Mouse (Mus musculus) hematopoietic stem cell, adult 5-6 weeks (primary cell): Measurements from ENCODE around the gene Wdsub1. TPM values are rescaled to one million over a fixed set of nuclear protein-coding genes. Genes with fewer than 3 reads are reported as not detected.
"Not testable (repeated sequence)": the region's sequence is repeated elsewhere in the genome, so short reads cannot be mapped to it uniquely, and the experiment has no call there.

ENCODE experiments used
- ATAC-seq, 2 experiments: fragments of 125-278 bp in 1 of 2; replicated peaks in 1 of 2; 2 replicates each; pipeline ENCODE4 v1.8.0; 2016 to 2017; ENCODE audit warnings: inconsistent platforms in 2 of 2, mild to moderate bottlenecking in 2 of 2, moderate number of reproducible peaks in 2 of 2, low read depth in 1 of 2, moderate TSS enrichment in 1 of 2; ENCODE audit not compliant: low FRiP score in 2 of 2, poor library complexity in 2 of 2, severe bottlenecking in 2 of 2, insufficient read depth in 1 of 2, low TSS enrichment in 1 of 2
- total RNA-seq: library from RNA; stranded (forward); fragments of 172-1452, 232-1000 nt; gene quantifications from 2 replicates; pipeline ENCODE4 v1.2.3, GENCODE M21; 2017

The Wdsub1 gene
- total RNA-seq, 1 experiment from 2014 or later = 21.4 TPM

DNA sequence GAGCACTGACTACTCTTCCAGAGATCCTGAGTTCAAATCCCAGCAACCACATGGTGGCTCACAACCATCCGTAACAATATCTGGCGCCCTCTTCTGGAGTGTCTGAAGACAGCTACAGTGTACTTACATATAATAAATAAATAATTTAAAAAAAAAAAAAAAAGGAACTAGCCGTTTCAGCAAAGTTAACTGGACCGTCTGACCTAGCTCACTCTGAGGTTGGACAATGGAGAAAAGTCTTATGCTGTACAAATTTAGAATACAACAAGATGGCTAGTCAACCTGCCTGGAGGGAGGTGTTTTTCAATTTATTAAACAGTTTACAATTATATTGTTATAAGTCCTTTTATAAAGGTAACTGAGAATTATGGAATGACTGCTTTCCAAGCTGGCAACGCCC is 30.5 kb downstream of the Wdsub1 start:
- not testable (repeated sequence) for ATAC-seq

DNA sequence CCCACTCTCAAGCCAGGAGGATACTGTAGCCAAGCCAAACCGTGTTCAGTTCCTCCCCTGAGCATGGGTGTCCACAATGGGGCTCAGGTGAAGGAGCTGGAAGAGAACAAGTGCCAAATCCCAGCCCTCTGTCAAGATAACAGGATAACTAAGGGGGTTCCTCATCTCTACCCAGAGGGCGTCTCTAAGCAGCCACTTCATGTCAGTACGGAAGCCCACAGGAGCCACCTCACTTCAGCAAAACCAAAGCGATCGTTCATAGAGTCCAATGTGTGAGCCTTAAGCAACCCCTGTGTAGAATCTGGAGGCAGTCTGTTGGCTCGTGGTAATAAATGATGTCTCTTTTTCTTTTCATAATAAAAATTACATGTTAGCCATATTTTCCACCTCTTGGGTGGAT is 38.5 kb downstream of the Wdsub1 start:
- ATAC-seq = no peak

DNA sequence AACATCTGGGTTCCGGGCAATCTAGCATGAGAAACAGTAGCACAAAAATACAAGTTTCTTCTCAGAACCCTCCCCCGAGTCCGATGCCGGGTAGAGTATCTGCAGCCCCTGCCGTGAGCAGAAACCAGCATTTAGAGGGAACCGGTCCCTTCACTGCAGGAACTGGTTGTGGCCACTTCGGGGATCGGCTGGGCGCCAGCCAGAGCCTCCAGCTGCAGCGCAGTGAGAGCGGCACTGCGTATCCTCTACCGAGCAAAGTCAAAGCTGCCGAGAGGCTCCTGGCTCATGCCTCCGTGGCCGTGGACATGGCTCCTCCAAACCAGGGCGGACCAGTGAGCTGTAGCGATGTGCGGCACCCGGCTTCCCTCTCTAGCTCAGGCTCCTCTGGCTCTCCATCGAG is 39.2 kb downstream of the Wdsub1 start:
- no peak for ATAC-seq

DNA sequence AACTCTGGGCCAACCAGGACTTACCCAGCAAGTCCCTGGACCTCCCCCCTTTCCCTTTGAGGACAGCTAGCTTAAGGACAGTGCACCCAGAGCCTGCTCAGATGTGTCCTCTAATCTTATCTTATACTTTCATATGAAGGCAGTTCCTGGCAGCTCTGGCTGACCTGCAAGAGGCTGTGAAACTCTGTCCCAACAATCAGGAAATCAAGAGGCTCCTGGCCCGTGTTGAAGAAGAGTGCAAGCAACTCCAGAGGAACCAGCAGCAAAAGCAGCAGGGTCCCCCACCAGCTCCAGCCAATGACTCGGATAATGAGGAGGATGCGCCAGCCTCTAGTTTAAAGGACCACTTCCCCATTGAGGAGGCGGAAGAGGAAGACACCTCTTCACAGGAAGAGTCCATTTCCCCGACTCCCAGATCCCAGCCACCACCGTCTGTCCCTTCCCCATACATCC is 39.8 kb downstream of the Wdsub1 start:
- ATAC-seq = no peak

DNA sequence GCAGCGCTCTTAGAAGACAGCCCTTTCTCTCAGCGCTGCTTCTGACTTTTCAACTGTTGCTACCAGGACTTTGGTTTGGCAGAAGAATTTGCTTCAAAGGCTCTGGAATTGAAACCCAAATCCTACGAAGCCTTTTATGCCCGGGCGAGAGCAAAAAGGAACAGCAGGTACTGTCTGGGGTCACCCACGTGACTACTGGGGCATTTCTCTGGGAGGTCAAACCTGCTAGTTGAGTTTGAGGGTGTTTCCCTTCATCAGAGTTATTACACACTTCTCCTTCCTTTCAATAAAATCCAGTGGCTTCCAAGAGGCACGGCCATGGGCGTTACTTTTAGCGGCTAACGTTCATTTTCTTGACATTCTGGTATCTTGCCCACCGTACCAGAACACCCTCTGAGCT is 40.4 kb downstream of the Wdsub1 start:
- no peak for ATAC-seq

DNA sequence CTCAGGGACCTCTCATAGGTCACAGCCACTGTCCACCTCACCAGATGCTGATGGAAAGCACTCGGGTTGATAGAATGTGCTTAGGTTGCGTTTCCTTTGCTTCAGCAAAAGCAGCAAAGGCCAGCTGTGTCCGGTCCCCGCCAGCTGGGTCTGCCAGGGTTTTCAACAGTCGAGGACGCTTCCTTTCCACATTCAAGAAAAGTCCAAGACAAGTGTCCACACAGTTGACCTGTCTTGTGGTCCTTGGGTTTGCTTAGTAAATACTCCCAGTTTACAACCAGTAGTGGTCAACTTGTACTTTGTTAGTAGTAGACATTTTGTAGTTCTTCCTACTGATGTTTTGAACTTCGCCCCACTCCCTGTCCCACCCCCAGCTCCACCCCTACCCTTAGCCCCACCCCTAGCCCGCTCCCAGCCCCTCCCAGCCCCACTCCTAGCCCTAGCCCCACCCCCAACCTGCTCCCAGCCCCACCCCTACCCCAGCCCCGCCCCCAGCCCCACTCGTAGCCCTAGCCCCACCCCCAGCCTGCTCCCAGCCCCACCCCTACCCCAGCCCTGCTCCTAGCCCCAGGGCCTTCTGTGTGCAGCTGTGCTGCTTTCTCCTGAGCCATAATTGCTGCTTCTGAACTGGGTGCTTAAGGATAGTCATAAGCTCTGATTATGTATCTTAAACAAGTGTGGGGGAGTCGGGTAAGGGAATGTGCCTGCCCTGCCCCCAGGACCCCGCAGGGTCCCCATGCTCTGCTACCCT is 41.0 kb downstream of the Wdsub1 start:
- no peak for ATAC-seq

DNA sequence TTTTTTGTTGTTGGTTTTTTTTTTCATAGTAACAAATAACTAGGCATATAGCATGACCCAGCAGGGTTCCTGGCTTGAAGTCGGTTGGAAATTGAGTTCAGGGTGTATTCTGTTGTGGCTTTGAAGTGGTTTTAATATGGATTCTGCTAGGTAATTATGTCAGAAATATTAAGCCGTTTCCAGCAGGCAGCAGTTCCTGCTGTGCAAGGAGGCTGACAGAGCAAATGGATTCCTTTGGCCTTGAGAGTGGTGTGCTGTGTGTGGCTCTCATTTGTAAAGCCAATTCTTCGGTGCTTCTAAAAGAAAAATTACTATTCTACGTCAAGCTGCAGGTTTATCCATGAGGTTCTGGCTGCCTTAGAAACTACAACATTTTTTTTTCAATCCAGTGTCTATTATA is 42.2 kb downstream of the Wdsub1 start:
- ATAC-seq = no peak

DNA sequence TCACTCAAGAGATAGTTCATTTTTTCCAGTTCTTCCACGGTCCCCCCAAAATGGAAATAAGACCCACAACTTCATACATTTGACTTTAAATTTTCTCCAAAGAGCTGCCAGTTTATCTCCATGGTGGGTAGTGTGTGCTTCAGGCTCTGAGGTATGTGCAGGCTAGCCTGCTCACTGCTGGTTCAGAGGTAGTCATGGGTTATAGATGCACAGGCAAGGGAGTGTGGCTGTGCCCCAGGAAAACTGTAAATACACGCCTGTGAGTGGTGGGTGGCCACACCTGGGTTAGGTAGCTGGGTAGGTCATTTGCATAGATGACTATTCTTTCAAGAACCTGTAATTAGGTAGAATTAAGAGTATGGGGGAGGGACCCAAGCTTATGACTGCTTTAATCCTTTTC is 42.6 kb downstream of the Wdsub1 start:
- no peak for ATAC-seq

DNA sequence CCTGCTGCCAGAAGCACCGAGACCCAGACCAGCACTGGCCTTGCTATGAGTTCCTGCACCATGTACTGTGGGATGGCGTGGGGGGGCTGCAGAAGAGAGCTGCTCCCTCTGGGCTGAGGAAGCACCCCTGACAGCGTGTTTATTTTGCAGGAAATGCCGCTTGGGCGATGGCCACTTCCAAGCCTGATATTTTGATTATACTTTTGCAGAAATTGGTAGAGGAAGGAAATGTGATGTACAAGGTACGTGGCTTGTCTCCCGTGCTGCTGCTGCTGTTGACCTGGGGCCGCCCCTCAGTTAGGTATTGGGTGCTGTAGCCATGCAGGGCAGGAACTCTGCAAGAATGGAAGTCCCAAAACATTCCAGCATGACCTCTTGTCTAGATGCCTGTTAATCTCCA is 43.6 kb downstream of the Wdsub1 start:
- ATAC-seq = no peak

DNA sequence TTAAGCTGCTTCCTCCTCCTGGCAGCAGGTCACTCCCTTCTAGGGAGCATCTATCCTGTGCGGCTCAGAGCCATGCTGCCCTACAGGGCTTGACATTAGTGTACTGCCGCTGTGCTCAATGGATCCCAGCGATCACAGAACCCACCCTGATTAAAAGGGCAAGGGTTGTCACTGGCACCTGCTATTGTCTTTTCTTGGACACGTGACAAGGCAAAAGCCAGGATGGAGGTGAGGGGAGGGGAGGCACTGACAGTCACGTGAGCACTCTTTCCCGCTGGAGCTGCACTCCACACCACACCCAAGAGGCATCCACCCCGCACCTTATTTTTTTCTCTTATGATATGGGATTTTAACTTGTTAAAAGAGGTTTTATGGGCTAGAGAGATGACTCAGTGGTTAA is 50.6 kb downstream of the Wdsub1 start:
- no peak for ATAC-seq

DNA sequence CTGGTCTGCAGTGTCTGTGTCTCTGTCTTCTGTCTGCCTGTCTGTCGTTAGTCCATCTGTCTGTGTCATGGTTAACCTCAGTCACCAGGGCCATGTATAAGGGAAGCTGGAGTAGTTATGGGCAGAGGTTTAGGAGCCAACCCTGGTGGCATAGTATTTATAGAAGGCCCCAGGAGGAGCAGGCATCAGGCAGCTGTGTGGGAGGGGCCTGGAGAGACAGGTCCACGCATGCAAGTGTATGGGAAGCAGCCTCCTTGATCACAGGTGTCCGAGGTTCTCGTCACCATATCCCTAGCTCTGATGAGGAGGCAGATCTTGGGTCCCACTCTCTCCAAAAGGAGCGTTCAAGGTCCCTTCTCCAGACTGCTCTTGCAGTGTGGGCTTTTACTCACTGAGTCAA is 51.5 kb downstream of the Wdsub1 start:
- no peak for ATAC-seq

DNA sequence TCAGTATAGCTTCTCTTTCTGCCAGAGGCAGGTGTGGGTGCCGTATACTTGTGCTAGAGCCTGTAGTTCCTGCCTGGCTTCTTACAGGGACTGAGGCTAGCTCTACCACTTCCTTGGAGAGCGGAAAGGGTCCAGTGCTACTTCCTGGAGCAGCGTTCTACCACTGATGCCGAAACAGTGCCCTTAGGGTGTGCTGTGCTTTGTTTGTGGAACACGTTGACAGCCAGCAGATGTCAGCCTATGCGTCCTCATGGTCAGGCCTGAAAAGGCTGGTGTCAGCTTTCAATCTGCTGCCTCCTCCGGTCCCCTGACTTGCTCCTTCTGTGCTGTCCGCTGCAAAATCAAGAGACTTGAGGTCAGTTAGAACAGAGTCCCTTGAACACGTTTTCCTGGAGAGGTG is 52.2 kb downstream of the Wdsub1 start:
- no peak for ATAC-seq

DNA sequence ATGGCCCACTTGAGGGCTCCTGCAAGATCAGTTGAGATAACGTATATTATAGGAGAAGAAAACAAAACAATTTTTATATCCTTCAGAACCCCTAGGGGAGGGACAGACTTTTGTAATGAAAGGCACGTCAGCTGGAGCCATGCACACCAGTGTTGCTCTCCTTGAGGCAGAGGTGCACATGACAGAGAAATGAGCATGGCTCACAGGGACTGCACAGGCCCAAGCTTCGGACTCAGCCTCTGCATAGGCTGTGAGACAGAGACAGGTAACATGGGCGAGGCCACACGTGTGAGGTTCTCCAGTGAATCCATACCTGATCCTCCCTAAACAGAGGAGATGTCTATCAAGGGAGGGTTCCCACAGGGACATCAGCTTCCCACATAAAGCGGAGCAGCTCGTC is 52.7 kb downstream of the Wdsub1 start:
- ATAC-seq = no peak

DNA sequence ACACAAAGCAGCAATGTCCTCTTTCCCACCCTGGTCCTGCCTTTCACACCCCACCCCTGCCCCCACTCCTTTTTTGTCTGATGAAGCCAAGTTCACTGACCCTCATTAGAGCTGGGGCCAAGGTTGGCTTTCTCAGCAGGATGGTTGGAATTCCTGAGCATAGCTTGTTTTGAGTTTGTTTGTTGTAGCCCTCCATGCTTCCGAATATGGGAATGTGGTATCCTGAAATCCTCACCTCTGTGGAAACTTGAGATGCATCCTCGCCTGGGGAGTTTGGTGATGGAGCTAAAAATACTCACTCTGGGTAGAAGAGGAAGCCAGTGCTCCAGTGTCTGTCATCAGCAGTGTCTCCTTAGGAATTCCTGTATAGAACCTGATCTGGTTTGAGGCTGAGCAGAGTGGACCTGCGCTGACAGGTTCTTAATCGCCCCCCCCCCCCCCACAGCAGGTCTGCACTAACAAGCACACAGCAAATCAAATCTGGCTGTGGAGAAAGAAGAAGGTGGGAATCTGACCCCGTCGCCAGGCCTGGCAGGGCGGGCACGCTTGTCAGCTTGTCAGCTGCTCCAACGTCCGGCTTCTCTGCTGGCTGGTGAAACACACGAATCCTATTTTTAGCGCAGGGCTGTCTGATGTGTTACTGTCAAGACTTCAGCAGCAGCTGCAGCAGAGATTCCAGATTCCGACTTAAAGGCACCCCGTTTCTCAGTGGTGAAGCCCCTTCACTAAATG is 53.4 kb downstream of the Wdsub1 start:
- no peak for ATAC-seq

DNA sequence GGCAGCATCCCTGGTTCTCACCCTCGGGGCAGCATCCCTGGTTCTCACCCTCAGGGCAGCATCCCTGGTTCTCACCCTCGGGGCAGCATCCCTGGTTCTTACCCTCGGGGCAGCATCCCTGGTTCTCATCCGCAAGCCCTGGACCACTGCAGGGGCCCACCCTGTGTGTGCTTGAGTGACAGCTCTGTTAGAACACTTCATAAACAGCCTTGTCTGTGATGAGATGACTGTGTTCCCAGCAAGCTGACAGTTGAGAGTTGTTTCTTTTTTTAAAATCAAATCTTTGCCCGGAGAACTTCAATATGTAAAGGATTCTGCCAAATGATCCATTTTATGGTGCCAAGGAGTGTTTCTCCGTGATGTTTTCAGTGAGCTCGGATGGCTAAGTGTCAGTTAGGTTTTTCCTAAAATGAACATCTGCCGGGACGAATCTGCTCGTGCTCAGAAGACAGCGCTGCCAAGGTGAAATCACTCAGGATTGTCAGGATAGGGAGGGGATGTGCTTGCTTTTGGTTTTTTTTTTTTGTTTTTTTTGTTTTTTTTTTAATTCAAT is 54.2 kb downstream of the Wdsub1 start:
- no peak for ATAC-seq

DNA sequence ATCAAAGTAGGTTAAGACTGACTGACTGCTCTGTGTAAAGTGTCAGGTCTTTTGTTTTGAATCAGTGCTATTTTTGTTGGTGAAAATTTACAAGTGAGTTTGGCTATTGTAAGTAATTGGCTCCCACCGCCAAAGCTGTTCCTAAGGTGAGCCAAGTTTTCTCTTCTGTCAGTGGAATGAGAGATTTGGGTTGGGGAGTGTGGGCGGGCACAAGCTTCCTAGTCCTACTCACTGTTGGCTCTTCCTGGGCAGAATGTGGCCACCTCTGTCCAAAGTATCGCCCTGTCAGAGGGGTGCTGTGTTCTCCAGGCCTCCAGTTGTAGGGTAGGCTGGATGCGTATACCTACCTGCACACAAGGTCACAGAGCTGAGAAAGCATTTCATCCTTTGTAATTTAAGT is 57.0 kb downstream of the Wdsub1 start:
- no peak for ATAC-seq

DNA sequence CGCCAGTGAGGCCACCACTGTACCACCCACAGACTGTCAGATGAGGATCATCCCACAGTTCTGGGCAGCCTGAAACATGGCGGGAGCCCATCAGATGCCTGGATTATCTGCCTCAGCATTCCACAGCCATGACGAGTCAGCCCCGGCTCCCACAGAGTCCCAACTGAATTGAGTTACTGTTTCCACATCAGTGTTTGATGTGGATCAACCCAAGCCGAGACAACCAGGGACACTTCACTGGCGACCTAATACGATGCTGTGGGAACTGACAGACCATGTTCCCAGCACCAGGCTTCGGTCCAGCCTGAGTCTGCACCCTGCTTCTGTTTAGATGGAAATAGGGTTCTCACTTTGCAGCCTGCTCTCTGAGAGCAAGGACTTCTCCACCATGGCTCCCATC is 58.1 kb downstream of the Wdsub1 start:
- ATAC-seq = no peak

DNA sequence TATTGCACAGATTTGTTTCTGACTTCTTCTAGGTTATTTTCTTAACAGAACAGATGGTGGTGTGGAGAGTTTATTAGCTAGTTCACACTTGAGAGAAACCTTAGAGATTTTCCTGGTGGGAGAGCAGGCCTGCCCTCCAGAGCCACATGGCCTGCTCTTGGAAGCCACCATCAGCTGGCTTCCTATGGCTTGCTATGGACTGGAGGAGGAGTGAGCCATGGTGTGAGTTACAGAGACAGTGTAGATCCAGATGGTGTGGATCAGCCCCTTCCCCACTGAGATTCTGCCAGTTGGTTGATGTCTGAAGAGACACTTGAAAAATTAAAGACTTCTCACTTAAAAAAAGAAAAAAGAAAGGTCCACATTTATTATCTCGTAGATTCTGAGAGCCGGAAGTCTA is 61.3 kb downstream of the Wdsub1 start:
- ATAC-seq = no peak

DNA sequence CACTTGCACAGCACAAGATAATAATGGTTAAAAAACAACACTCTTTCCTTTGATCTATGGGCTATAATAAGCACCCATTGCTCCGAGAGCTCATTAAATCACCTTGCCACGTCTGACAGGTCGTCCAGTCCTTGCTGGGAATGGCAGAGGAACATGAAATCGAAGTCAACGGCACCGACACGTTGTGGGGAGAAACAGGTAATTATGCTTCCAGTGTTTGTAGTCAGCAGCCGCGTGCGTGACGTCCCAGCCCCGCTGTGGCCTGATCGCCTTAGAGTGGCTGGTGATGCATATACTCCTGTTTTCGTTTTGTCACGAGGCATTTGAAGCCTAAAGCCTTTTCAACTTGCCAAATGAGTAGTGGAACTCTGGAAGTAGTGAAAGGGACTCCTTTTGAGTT is 62.3 kb downstream of the Wdsub1 start:
- ATAC-seq = no peak
